Mouse (Mus musculus) heart, adult 2 months (tissue): ENCODE data around the gene Gm20388.

Source experiments
- CTCF ChIP-seq: fragments of 200-600 bp; IDR thresholded peaks from 2 replicates; pipeline ENCODE4 v1.8.1; 2022; ENCODE audit warnings: antibody characterized with exemption, mild to moderate bottlenecking, moderate library complexity
- EP300 ChIP-seq: fragments of 200-500 bp; IDR thresholded peaks from 2 replicates; pipeline ENCODE4 v1.6.1; 2011; ENCODE audit warnings: low read depth, low read length, control low read depth; ENCODE audit not compliant: insufficient read depth

GRCm38 (mm10) chr8:123899366-123899765 is 3988.7 kb downstream of the Gm20388 start:
- TF ChIP-seq CTCF (no peak), EP300 (no peak)
